Mouse (Mus musculus): ENCODE measurements around the gene Fry.

DNA sequence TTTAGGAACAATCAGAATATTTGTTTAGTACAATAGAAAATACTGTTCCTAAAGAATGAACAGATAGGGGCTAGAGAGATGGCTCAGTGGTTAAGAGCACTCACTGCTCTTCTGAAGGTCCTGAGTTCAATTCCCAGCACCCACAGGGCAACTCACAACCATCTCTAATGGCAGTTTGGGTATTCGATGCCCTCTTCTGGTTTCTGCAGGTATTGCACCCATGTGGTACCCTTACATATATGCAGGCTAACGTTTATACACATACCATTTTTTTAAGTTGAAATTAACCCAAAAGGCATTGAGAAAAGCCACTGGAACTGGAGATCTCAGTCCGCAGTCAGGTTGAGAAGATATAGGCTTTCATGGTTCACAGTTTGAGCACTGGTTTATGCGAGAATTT, 248.6 kb downstream of the Fry start:
- TF ChIP-seq POLR2AphosphoS2 (IDR thresholded peaks at IDR 0.05; ENCODE audit: insufficient read length, low read depth) = no peak
- TF ChIP-seq REST (IDR thresholded peaks at IDR 0.05; ENCODE audit: insufficient read depth, insufficient read length) = no peak
- TF ChIP-seq MYOG (IDR thresholded peaks at IDR 0.05; ENCODE audit: control insufficient read depth in 1 of 3, insufficient read depth in 1 of 3, insufficient read length in 2 of 3, low read depth in 2 of 3) = no peak
- no peak for TF ChIP-seq POLR2A (IDR thresholded peaks at IDR 0.05; ENCODE audit: insufficient read length, low read depth)
- TF ChIP-seq USF1 (IDR thresholded peaks at IDR 0.05; ENCODE audit: low read depth) = no peak
- no peak for TF ChIP-seq TCF3 (IDR thresholded peaks at IDR 0.05; ENCODE audit: insufficient read length, low read depth)
- no peak for TF ChIP-seq MYOD1 (IDR thresholded peaks at IDR 0.05; ENCODE audit: control insufficient read depth in 1 of 3, insufficient read length in 2 of 3, low read depth in 2 of 3)
- TF ChIP-seq MAX (IDR thresholded peaks at IDR 0.05; ENCODE audit: low read depth) = no peak
- TF ChIP-seq SRF (IDR thresholded peaks at IDR 0.05; ENCODE audit: control insufficient read depth, insufficient read length, low read depth) = no peak
- TF ChIP-seq CEBPB (IDR thresholded peaks at IDR 0.05; ENCODE audit: insufficient read depth, poor library complexity, severe bottlenecking) = no peak
